Mouse (Mus musculus): ENCODE results near the gene Xlr5a. TPM values are rescaled to one million over a fixed set of nuclear protein-coding genes. Genes with fewer than 3 reads are reported as not detected.
"Not testable (repeated sequence)": the region's sequence is repeated elsewhere in the genome, so short reads cannot be mapped to it uniquely, and the experiment has no call there.

The Xlr5a gene
- polyA plus RNA-seq, 2 experiments = not detected

DNA sequence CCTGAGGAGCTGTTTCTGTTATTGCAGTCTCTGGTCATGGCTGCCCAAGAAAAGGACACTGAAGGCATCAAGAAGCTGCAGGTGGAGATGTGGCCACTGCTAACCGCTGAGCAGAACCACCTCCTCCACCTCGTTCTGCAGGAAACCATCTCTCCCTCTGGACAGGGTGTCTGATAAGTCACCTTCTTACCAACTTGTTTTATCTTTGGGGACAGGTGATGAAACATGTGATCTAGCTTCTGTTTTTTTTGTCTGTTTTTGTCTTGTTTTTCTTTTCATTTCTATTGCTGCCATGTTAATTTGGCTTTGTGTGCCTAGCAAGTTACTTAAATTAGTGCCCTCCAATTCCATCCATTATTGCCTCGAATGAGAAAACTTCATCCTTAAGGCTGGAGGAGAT lies 63.5 kb downstream of the Xlr5a start:
- TF ChIP-seq EP300 (IDR thresholded peaks at IDR 0.05; ENCODE audit: low read depth) (no peak), CTCF (IDR thresholded peaks at IDR 0.05; ENCODE audit: low read depth) (no peak)
- DNase-seq (ENCODE audit: low read depth in 3 of 3, low spot score in 3 of 3) = no peak
- Histone ChIP-seq H3K27ac (no peak overlapping the region), H3K27me3 (ENCODE audit: control insufficient read depth, insufficient read depth, low read length) (no peaks in the 10 kb centered on the region; the same call in 1 of the 2 replicates), H3K4me1 (replicated peaks; ENCODE audit: control insufficient read depth in 2 of 2, insufficient read depth in 2 of 2, low read length in 1 of 2) (no peaks in the 10 kb centered on the region), H3K36me3 (replicated peaks; ENCODE audit: control insufficient read depth, insufficient read depth, low read depth) (no peaks in the 10 kb centered on the region), H3K4me2 (ENCODE audit: low read depth) (peak overlapping the region; percentile 75), H3K4me3 (ENCODE audit: insufficient read depth in 1 of 2, low read depth in 2 of 2, low read length in 2 of 2) (peak overlapping the region; percentile 63 to 68), H3K9ac (replicated peaks) (no peak overlapping the region), H3K9me3 (ENCODE audit: control insufficient read depth, low read length) (no peaks in the 10 kb centered on the region)
- no peak for ATAC-seq (ENCODE audit: insufficient read depth)
- 18% methylated on average over 3 of the region's 3 CpGs for WGBS (ENCODE audit: insufficient replicate concordance)

DNA sequence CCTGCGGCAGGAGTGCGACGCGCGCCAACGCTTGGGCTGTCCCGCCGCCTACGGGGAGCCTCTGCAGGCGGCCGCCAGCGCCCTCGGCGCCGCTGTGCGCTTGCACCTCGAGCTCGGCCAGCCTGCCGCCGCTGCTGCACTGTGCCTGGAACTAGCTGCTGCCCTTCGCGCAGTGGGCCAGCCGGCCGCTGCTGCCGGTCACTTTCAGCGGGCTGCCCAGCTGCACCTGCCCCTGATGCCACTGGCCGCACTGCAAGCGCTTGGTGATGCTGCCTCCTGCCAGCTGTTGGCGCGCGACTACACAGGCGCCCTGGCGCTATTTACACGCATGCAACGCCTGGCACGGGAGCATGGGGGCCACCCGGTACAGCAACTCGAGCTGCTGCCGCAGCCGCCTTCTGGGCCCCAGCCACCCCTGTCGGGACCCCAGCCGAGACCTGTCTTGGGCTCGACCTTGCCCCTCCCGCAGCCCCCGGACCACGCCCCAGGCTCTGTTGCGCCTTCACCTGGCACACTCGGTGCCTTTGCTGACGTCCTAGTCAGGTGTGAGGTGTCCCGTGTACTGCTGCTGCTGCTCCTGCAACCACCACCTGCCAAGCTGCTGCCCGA lies 64.1 kb downstream of the Xlr5a start:
- TF ChIP-seq CTCF (IDR thresholded peaks at IDR 0.05; ENCODE audit: low read depth) = peak; percentile 23; the same call in 1 of the 2 replicates
- TF ChIP-seq EP300 (IDR thresholded peaks at IDR 0.05; ENCODE audit: low read depth) = no peak
- H3K36me3 ChIP-seq (replicated peaks; ENCODE audit: control insufficient read depth, insufficient read depth, low read depth) = no peaks in the 10 kb centered on the region
- WGBS (ENCODE audit: insufficient replicate concordance) = 12% methylated on average over 47 of the region's 51 CpGs
- H3K4me1 ChIP-seq (replicated peaks; ENCODE audit: control insufficient read depth in 2 of 2, insufficient read depth in 2 of 2, low read length in 1 of 2) = no peaks in the 10 kb centered on the region
- no peak overlapping the region for H3K27ac ChIP-seq
- DNase-seq (ENCODE audit: low read depth in 3 of 3, low spot score in 3 of 3) = no peak
- peak overlapping the region; percentile 50 for H3K9ac ChIP-seq (replicated peaks)
- no peaks in the 10 kb centered on the region; the same call in 1 of the 2 replicates for H3K27me3 ChIP-seq (ENCODE audit: control insufficient read depth, insufficient read depth, low read length)
- peak overlapping the region; percentile 75 for H3K4me2 ChIP-seq (ENCODE audit: low read depth)
- peak overlapping the region; percentile 63 to 68 for H3K4me3 ChIP-seq (ENCODE audit: insufficient read depth in 1 of 2, low read depth in 2 of 2, low read length in 2 of 2)
- peak; percentile 57 for ATAC-seq (ENCODE audit: insufficient read depth)
- no peaks in the 10 kb centered on the region for H3K9me3 ChIP-seq (ENCODE audit: control insufficient read depth, low read length)

DNA sequence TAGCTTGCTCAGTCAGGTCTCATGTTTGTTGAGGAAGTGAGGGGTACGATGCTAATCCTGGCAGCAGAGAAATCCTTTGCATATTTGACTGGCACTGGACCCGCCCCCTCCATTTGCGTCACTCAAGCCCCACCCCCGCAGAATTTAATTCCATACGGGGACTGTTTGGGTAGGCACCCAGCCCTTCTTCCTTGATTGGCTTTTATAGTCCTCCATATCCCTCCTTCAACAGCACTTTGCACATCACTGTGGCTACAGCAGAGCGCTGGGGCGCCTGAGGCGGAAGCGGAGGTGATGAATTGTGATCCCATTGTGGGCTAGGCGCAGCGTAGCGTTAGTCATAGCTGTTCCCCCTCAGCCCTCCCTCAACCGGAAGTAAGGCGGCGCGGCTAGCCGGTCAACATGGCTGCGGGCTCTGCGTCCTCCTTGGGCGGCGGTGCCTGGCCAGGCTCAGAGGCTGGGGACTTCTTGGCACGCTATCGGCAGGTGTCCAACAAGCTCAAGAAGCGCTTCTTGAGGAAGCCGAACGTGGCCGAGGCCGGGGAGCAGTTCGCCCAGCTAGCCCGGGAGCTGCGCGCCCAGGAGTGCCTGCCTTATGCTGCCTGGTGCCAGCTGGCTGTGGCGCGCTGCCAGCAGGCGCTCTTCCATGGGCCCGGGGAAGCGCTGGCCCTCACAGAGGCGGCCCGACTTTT lies 64.7 kb downstream of the Xlr5a start, which contains the start of gene F8a:
F8a (plus strand) TSS at position 378 of the 692 bp plus-strand sequence.
- peak; percentile 31 to 46 (median 34) for DNase-seq (ENCODE audit: low read depth in 3 of 3, low spot score in 3 of 3)
- TF ChIP-seq EP300 (IDR thresholded peaks at IDR 0.05; ENCODE audit: low read depth) (no peak), CTCF (IDR thresholded peaks at IDR 0.05; ENCODE audit: low read depth) (no peak)
- Histone ChIP-seq H3K9me3 (ENCODE audit: control insufficient read depth, low read length) (no peaks in the 10 kb centered on the region), H3K27ac (no peak within 1 kb of the TSS), H3K4me2 (ENCODE audit: low read depth) (peak within 1 kb of the TSS; percentile 75), H3K27me3 (ENCODE audit: control insufficient read depth, insufficient read depth, low read length) (no peaks in the 10 kb centered on the region; the same call in 1 of the 2 replicates), H3K4me1 (replicated peaks; ENCODE audit: control insufficient read depth in 2 of 2, insufficient read depth in 2 of 2, low read length in 1 of 2) (no peaks in the 10 kb centered on the region), H3K4me3 (ENCODE audit: insufficient read depth in 1 of 2, low read depth in 2 of 2, low read length in 2 of 2) (peak within 1 kb of the TSS; percentile 63 to 68), H3K9ac (replicated peaks) (peak within 1 kb of the TSS; percentile 50), H3K36me3 (replicated peaks; ENCODE audit: control insufficient read depth, insufficient read depth, low read depth) (no peaks in the 10 kb centered on the region)
- peak; percentile 93 for ATAC-seq (ENCODE audit: insufficient read depth)
- 11% methylated on average over 39 of the region's 39 CpGs for WGBS (ENCODE audit: insufficient replicate concordance)

DNA sequence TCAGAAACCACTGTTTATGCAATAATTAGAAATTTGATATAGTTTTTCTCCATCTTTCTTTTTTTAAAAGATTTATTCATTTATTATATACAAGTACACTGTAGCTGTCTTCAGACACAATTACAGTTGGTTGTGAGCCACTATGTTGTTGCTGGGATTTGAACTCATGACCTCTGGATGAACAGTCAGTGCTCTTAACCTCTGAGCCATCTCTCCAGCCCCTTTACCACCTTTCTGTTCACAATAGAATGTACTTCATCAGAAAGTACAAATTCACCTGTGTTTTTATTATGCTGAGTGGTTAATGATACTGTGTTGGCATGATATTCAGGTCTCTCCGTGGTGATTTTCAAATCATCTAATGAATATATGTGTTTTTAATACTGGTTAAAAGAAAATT lies 67.4 kb downstream of the Xlr5a start:
- WGBS (ENCODE audit: insufficient replicate concordance) = 38% methylated on average over 1 of the region's 1 CpGs
- Histone ChIP-seq H3K9me3 (ENCODE audit: control insufficient read depth, low read length) (no peaks in the 10 kb centered on the region), H3K9ac (replicated peaks) (no peak overlapping the region), H3K4me1 (replicated peaks; ENCODE audit: control insufficient read depth in 2 of 2, insufficient read depth in 2 of 2, low read length in 1 of 2) (no peaks in the 10 kb centered on the region), H3K36me3 (replicated peaks; ENCODE audit: control insufficient read depth, insufficient read depth, low read depth) (no peaks in the 10 kb centered on the region), H3K4me3 (ENCODE audit: insufficient read depth in 1 of 2, low read depth in 2 of 2, low read length in 2 of 2) (no peak overlapping the region), H3K27me3 (ENCODE audit: control insufficient read depth, insufficient read depth, low read length) (no peaks in the 10 kb centered on the region; the same call in 1 of the 2 replicates), H3K27ac (no peak overlapping the region), H3K4me2 (ENCODE audit: low read depth) (no peak overlapping the region)
- DNase-seq (ENCODE audit: low read depth in 3 of 3, low spot score in 3 of 3) (no peak), ATAC-seq (ENCODE audit: insufficient read depth) (no peak)
- TF ChIP-seq CTCF (IDR thresholded peaks at IDR 0.05; ENCODE audit: low read depth) (no peak), EP300 (IDR thresholded peaks at IDR 0.05; ENCODE audit: low read depth) (no peak)

DNA sequence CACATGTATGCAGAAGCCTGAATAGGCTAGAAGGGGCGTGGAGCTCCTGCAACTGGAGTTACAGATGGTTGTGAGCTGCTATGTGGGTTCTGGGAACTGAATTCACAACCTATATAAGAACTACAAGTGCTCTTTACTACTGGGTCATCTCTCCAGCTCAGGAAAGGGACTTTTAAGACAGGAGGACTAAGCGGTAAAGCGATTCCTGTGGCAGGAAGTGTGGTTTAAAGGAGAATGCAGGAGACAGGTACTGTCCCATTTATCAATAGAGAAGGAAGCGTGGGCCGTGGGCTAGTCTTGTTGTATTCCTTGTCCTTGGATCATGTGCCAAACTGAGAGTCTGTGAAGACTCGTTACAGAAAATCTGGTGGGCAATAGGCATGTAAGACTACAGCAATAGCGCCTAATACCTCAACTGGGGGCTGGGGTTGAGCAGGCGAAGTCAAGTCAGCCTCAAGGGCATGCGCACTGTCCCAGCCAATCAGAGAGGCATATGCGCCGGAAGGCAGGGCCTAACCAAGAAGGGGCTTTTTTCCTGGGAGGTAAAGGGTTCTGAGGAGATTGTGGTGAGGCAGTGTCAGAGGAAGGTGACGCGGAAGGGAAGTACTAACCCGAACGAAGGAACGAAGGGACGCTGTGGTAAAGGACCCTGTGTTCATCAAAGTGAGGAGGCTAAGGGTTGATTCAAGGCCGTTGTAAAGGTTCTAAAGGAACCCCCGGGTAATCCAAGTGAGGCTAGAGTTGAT lies 78.8 kb downstream of the Xlr5a start, which contains the start of gene Xlr4b:
Xlr4b (plus strand) TSS at position 515 of the 746 bp plus-strand sequence.
- not testable (repeated sequence) for H3K9me3 ChIP-seq (ENCODE audit: control insufficient read depth, low read length); H3K4me1 ChIP-seq (replicated peaks; ENCODE audit: control insufficient read depth in 2 of 2, insufficient read depth in 2 of 2, low read length in 1 of 2); H3K27ac ChIP-seq; DNase-seq (ENCODE audit: low read depth in 3 of 3, low spot score in 3 of 3); H3K27me3 ChIP-seq (ENCODE audit: control insufficient read depth, insufficient read depth, low read length); H3K4me3 ChIP-seq (ENCODE audit: insufficient read depth in 1 of 2, low read depth in 2 of 2, low read length in 2 of 2); ATAC-seq (ENCODE audit: insufficient read depth); H3K36me3 ChIP-seq (replicated peaks; ENCODE audit: control insufficient read depth, insufficient read depth, low read depth); H3K9ac ChIP-seq (replicated peaks); H3K4me2 ChIP-seq (ENCODE audit: low read depth)
- 39% methylated on average over 10 of the region's 19 CpGs for WGBS (ENCODE audit: insufficient replicate concordance)

DNA sequence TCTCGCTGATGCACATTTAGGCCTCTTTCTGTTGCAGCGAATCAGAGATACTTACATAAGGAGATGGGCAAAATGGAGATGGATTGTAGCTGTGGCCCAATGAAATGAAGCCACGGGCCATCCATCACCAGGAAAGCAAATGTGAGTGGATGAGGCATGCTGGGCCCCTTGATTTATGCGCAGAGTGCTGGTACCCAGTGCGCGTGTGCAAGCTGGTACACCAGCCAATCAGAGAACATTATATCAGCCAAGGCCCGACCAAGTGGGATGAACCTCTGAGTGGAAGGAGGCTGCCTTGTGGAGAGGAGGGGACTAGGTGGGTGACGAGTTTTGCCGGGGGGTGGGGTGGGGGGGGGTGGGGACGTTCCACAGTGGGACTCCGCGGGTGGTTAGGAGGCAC lies 100.8 kb downstream of the Xlr5a start, which contains the start of gene Xlr3b:
Xlr3b (plus strand) TSS at position 274 of the 400 bp plus-strand sequence.
- DNase-seq (ENCODE audit: low read depth in 3 of 3, low spot score in 3 of 3); H3K9me3 ChIP-seq (ENCODE audit: control insufficient read depth, low read length); H3K9ac ChIP-seq (replicated peaks); H3K27ac ChIP-seq; ATAC-seq (ENCODE audit: insufficient read depth); H3K4me2 ChIP-seq (ENCODE audit: low read depth); H3K27me3 ChIP-seq (ENCODE audit: control insufficient read depth, insufficient read depth, low read length); H3K4me1 ChIP-seq (replicated peaks; ENCODE audit: control insufficient read depth in 2 of 2, insufficient read depth in 2 of 2, low read length in 1 of 2); H3K36me3 ChIP-seq (replicated peaks; ENCODE audit: control insufficient read depth, insufficient read depth, low read depth); H3K4me3 ChIP-seq (ENCODE audit: insufficient read depth in 1 of 2, low read depth in 2 of 2, low read length in 2 of 2): not testable (repeated sequence)
- WGBS (ENCODE audit: insufficient replicate concordance) = 68% methylated on average over 12 of the region's 12 CpGs

DNA sequence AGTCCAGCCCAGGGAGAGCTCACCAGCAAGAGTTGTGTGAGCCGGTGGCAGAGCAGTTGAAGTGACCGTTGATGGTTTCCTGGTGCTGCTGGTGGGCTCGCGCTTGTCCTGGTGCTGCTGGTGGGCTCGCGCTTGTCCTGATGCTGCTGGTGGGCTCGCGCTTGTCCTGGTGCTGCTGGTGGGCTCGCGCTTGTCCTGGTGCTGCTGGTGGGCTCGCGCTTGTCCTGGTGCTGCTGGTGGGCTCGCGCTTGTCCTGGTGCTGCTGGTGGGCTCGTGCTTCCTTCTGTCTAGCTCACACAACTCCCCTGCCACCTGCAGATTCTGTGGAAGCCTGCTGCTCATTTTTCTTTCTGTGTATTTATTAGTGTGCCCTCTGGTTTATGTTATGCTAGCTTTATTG lies 115.9 kb downstream of the Xlr5a start, which contains the start of gene Spin2d:
Spin2d (minus strand) TSS at position 101 of the 400 bp plus-strand sequence.
- H3K27me3 ChIP-seq (ENCODE audit: control insufficient read depth, insufficient read depth, low read length); H3K9me3 ChIP-seq (ENCODE audit: control insufficient read depth, low read length); H3K4me3 ChIP-seq (ENCODE audit: insufficient read depth in 1 of 2, low read depth in 2 of 2, low read length in 2 of 2); H3K36me3 ChIP-seq (replicated peaks; ENCODE audit: control insufficient read depth, insufficient read depth, low read depth); H3K4me2 ChIP-seq (ENCODE audit: low read depth); ATAC-seq (ENCODE audit: insufficient read depth); H3K27ac ChIP-seq; H3K9ac ChIP-seq (replicated peaks); H3K4me1 ChIP-seq (replicated peaks; ENCODE audit: control insufficient read depth in 2 of 2, insufficient read depth in 2 of 2, low read length in 1 of 2); DNase-seq (ENCODE audit: low read depth in 3 of 3, low spot score in 3 of 3): not testable (repeated sequence)
- WGBS (ENCODE audit: insufficient replicate concordance) = 37% methylated on average over 4 of the region's 15 CpGs
